Mouse (Mus musculus) lung, adult 18-20 months (tissue): ENCODE measurements around the gene Gdpd3.

ENCODE experiments used
- DNase-seq, 2 experiments: peaks; one replicate each; pipeline ENCODE4 v3.0.0; 2022; ENCODE audit warnings: mixed read lengths in 2 of 2

The Gdpd3 gene

DNA sequence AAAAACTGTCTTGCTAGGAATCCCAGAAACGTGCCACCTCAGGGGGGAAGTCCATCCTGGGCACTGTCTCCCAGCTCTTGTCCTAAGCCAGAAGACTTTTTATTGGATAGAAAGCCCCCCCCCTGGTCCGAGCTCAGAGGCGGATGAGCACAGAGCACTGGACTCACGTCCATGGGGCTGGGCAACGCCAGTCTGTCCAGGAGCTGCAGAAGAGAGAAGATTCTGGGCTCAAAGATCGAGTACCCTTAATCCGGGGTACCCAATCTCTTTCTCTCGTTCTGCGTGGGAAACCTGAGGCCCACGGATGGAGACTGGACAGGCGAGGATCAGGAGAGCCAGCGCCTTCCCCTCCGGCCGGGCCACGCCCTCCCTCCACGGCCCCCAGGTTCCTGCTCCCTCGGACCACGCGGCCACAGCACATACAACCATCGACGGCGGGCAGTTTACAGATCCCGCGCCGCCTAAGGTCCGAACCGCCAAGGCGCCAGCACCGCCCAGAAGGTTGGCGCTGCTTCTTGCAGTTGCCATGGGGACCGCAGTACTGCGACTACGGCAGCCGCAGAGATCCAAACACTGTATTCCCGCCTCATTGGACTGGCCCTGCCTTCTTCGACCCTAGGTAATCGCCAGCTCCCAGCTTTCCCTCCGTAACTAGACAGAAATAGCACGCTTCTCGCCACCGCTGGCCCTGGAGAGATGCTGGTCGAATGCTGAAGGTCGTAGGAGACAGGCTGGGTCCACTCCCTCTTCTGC, 42.7 kb downstream of the Gdpd3 start:
- peak; percentile 89 to 91 for DNase-seq

DNA sequence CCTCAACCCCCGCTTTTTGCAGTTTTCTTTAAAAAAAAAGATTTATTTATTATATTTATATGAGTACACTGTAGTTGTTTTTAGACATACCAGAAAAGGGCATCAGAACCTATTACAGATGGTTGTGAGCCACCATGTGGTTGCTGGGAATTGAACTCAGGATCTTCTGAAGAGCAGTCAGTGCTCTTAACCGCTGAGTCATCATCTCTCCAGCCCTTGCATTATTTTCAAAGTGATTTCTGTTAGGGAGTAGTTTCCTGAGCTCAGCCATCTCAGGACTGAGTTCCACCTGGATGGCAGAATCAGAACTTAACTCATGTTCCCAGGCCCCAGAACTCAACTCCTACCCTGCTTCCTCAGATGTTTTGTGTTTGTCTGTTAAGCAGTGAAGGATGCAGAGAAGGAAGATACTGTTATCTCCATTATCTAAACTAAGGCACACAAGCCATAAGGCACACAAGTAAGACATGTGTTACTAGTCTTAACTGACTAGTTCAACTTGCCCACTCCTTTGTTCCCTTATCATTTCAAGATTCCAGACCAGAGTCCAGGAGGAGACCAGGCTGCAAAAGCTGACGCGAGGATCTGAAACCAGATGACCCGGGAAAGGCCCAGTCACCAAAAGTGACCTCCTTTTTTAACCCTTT, 43.7 kb downstream of the Gdpd3 start:
- DNase-seq, result no peak

DNA sequence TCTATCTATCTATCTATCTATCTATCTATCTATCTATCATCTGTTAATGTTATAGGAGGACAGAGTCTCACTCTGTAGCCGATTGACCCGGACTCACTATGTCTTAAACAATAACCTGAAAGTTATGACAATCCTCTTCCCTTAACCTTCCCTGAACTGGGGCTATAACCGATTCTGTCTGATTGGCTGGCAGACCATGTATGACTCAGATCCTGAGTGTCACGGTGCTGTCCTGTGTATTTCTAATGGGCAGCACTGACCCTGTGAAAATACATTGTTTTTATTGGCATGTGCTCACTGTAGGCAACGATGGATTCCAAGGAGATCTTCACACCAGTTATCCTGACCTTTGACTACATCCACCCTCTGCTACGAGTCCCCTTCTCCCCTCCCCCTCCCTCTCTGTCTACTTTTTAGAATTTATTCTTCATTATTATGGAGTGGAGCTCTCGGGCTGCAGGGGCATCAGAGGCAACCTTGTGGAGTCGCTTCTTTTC, 49.6 kb downstream of the Gdpd3 start:
- DNase-seq, result no peak

DNA sequence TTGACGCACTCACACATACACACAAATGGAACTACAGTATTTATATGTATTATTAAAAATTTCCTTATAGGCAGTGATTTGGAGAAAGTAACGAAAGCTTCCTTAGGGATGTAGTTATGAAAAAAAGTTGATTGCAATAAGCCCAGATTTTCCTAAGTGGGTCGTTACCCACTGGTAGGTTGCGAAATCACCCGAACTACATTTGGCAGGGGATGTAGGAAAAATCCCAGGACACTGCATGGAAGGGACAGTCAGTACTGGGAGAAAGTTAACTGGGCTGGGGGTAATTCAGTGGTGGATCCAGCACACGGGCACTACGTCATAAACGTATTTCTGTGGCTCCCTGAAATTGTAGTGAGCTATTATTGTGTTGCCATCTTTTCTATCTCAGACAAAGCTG, 50.4 kb downstream of the Gdpd3 start:
- DNase-seq, result peak in 1 of 2 experiments; percentile 27

DNA sequence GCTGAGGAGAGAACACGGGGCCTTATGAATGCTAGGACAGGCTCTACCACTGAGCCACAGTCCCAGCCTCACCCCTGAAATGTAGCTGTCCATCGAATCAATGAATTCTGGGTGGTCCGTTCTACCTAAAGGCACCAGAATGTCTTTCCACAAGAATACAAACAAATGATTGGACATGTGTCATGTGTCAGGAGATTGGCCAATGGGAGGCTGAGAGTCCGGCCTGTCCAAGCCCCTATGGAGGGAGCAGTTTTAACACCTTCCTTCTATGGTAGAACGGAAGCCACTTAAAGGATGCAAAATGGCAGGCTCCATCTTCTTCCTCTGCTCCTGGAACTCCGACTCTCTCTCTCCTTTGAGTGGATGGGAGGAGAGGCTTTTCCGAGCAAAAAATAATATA, 51.5 kb downstream of the Gdpd3 start:
- DNase-seq, result no peak

DNA sequence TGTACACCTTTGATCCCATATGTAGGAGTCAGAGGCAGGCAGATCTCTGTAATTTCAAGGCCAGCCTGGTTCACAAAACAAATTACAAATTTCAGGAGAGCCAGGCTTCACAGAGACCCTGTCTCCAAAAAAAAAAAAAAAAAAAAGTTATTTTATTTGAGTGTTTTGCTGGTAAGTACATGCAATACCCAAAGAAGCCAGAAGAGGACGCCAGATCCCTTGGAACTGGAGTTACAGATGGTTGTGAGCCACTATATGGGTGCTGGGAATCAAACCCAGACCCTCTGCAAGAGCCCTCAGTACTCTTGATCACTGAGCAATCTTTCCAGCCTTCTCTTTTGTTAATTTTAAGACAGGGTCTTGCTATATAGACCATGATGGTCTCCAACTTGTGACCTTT, 52.7 kb downstream of the Gdpd3 start:
- no peak for DNase-seq

DNA sequence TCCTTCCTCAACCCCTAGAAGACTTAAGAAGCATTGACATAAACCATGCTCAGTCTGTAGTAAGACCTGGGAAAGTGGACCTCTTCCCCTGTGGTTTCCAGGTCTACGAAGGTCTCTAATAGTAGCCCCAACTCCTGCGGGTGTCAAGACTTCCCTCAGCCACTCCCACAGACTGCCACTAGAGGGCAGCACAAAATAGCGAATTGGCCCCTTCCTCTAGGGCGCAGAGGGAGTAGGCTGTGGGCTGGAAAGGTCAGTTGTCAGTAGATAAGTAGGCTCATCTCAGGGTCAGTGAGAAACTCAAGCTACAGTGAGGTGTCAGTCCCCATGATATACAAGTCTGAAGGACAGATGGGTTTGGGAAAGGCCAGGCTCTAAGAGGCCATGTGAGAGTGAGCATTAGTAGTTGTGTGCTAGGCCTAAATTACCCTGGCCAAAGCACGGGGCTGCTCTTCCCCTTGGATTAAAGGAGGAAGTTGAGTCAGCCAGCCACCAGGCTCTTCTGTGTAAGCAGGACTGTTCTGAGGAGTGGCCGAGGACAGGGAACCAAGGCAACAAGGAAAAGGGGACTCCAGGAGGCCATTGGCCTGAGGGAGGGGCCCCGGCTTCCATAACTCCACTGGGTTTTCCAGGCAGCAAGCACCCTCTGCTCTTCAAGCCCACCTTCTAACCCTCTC, 55.8 kb downstream of the Gdpd3 start:
- DNase-seq, result peak; percentile 78 to 84

DNA sequence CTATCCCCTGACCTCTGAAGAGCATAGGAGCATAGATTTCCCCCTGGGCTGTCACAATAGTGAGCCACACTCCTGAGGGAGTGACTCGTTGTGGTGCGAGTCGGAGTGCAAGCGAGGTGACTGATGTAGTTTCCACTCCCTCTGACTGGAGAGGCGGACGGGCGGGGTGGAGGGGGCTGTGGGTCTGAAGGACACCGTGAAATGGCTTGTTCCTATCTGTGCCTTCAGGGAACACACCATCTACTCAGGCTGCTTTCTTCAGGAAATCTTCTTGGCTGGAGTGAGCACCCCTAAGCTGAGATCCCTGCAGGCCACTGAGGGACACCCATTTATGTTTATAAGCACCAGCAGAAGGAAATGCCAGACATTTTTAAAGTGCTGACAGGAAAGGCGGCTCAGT, 56.6 kb downstream of the Gdpd3 start:
- DNase-seq, result peak; percentile 47 to 52

DNA sequence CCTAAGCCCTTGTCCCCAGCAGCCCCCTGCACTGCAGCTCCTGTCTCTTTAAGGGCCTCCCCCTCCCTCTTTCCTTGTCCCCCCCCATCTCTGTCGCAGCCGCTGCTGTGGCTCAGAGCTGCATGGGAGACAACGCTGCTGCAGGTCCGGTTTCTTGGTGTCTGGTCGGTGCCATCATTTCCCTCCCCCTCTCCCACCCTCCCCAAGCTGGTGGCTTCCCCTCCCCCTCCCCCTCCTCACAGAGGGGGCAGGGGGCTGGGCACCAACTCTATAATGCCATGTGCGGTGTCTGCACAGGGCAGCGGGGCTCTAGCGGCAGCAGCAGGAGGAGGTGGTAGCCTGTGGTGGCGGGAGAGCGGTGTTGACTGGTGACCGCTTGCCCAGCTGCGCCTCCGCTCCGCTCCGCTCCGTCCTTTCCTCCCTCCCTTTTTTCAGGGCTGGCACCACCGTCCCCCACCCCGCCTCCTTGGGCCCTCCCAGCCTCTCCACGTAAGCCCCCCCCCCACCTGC, 57.1 kb downstream of the Gdpd3 start:
- no peak for DNase-seq

DNA sequence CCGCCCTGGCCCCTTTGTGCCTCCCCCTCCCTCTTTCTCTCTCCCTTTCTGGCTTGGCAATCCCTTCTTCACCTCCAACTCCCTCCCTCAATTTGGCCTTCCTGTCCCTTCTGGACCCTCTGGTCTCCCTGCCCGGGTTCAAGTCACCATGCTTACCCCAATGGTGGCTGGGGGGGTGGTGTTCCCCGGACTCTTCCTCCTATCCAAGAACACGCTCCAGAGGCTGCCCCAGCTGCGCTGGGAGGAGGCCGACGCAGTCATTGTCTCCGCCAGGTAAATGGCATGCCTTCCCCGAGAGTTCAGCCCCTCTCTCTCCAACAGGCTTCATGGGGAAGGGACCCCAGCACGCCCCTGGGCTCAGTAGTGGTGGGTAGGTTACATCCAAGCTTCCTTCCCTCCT, 57.8 kb downstream of the Gdpd3 start:
- DNase-seq, result no peak
